Mouse (Mus musculus) liver, embryonic 14.5 days (tissue): ENCODE measurements around the gene Add1.

Source experiments
- CTCF ChIP-seq: IDR thresholded peaks from 2 replicates; pipeline ENCODE4 v1.5.1; 2016; ENCODE audit warnings: antibody characterized with exemption, low read depth, control low read depth
- EP300 ChIP-seq: IDR thresholded peaks from 2 replicates; pipeline ENCODE4 v1.6.1; 2016; ENCODE audit warnings: antibody characterized with exemption, low read depth

GRCm38 (mm10) chr5:34647581-34647980 lies 74.1 kb downstream of the Add1 start:
- no peak for TF ChIP-seq EP300
- peak; percentile 92 for TF ChIP-seq CTCF
